Mouse (Mus musculus) cerebellum, adult 2 months (tissue): Measurements from ENCODE around the gene Fam53b. TPM values are rescaled to one million over a fixed set of nuclear protein-coding genes. Genes with fewer than 3 reads are reported as not detected.

Experiments used
- DNase-seq, 2 experiments: peaks; one replicate each; pipeline ENCODE4 v3.0.0; 2021
- H3K27ac ChIP-seq: fragments of 200-500 bp; 2 replicates; pipeline ENCODE4 v1.5.1; 2012; ENCODE audit warnings: low read length, control low read depth, inconsistent platforms; ENCODE audit not compliant: insufficient read depth
- H3K27me3 ChIP-seq: fragments of 200-500 bp; 2 replicates; pipeline ENCODE4 v1.6.1; 2012; ENCODE audit warnings: inconsistent platforms, mild to moderate bottlenecking, low read length, moderate library complexity; ENCODE audit not compliant: control insufficient read depth, insufficient read depth
- H3K4me1 ChIP-seq: fragments of 200-500 bp; 2 replicates; pipeline ENCODE4 v1.6.1; 2011; ENCODE audit warnings: low read length; ENCODE audit not compliant: control insufficient read depth, insufficient read depth
- H3K4me3 ChIP-seq: fragments of 200-500 bp; replicated peaks from 2 replicates; pipeline ENCODE3; 2011; ENCODE audit warnings: mild to moderate bottlenecking, low read depth, low read length, control low read depth; ENCODE audit not compliant: insufficient read depth
- CTCF ChIP-seq: fragments of 200-500 bp; IDR thresholded peaks from 2 replicates; pipeline ENCODE4 v1.5.1; 2011; ENCODE audit warnings: low read depth, mild to moderate bottlenecking, control low read depth, low read length, moderate library complexity, borderline replicate concordance; ENCODE audit not compliant: insufficient read depth
- POLR2A ChIP-seq: fragments of 200-500 bp; IDR thresholded peaks from 2 replicates; pipeline ENCODE4 v1.6.1; 2011; ENCODE audit warnings: low read length, control low read depth, borderline replicate concordance; ENCODE audit not compliant: insufficient read depth
- WGBS: fragments of 180-500 bp; shearing (Covaris S2); methylation state at CpG from one replicate; pipeline ENCODE4 v1.1.7; 2018; 5-methylcytosine and 5-hydroxymethylcytosine counted together
- polyA plus RNA-seq: library from polyadenylated mRNA; depleted of rRNA; stranded (reverse); fragments of >200 nt; gene quantifications from 2 replicates; pipeline ENCODE4 v1.2.3, GENCODE M21; 2012

Fam53b gene
- polyA plus RNA-seq, 1 experiment = 37.3 TPM

DNA sequence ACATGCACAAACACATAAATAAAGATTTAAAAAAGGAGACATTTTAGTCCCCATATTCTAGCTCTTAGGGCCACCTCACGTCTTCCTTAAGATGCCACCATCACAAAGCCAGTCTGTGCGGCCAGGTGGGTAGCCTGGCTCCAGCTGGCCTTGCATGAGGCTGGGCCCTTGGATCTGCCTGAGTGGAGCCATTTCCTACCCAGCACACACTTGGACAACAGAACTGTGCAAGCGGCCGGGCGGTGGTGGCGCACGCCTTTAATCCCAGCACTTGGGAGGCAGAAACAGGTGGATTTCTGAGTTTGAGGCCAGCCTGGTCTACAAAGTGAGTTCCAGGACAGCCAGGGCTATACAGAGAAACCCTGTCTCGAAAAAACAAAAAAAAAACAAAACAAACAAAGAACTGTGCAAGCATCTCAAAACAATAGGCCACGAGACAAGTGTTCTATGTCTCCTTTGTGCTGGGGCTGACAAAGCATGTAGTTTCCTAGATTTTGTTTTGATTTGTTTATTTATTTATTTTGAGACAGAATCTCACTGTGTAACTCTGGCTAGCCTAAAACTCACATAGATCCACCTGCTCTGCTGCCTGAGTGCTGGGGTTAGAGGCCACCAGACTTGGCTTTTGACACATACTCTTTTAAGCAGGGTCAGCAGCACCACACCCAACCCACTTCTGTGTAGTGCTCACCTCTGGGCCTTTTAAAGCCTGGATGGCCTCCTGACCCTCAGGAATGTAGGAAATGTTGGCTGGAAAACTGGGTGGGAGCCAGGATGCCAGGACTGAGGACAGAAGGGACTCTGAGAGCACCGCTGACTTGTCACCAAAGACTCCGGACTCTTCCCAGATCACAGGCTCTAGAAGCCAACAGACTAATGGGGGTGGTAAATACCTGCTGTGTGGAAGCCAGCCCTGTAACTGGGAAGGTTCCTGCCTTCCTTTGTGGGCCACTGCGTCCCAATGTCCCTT lies 91.0 kb downstream of the Fam53b start:
- H3K27me3 ChIP-seq = no peaks in the 10 kb centered on the region
- H3K27ac ChIP-seq = peak overlapping the region; percentile 87
- WGBS = 48% methylated on average over 12 of the region's 12 CpGs
- H3K4me1 ChIP-seq = peaks cover 65% of the 10 kb centered on the region
- peak; percentile 65 for DNase-seq
- no peak for TF ChIP-seq POLR2A
- no peak for TF ChIP-seq CTCF
- H3K4me3 ChIP-seq = no peak overlapping the region

DNA sequence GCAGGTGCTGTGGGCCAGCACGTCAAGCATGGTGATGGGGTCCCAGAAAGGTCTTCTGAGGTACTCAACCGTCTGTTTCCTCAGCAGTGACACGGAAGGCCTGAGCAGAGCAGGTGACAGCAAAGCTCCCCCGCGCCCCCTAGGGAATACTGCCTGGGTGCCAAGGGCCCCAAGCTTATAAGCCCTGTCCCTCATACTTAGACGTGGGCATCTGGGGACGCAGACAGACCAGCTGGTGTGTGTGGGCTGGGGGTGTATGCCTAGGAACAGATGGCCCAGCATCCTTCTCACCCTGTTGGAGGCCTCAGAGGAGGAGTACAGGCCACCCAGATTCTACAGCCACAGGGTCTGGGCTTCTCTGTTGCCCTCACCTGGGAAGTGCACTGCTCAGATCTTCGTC lies 93.1 kb downstream of the Fam53b start:
- 12% methylated on average over 8 of the region's 8 CpGs for WGBS
- DNase-seq = peak; percentile 81 to 83

DNA sequence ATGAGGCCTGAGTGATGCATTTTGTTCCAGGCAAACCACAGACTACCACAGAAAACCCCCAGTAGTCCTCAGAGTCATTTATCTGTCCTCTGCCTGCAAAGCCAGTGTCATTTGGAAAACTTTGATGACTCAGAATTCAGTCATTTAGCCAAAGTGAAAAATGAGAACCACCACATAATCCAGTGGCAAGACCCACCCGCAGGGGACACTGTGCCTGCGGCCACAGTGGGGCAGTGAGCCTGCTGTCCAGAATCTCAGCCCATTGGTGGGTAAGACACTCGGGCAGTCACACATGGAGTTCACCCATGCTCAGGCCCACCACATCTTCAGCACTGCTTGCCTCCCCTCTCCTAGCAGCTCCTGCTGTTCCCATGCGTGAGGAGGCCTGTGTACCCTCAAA lies 94.1 kb downstream of the Fam53b start:
- Histone ChIP-seq H3K27me3 (no peaks in the 10 kb centered on the region), H3K4me3 (no peak overlapping the region), H3K4me1 (peaks cover 63% of the 10 kb centered on the region), H3K27ac (peak overlapping the region; percentile 87)
- DNase-seq = no peak
- TF ChIP-seq POLR2A (no peak), CTCF (no peak)
- WGBS = 81% methylated on average over 4 of the region's 4 CpGs

More for the DNA sequence above, 93.1 kb downstream of the Fam53b start:
- no peak for TF ChIP-seq CTCF
- no peaks in the 10 kb centered on the region for H3K27me3 ChIP-seq
- peaks cover 61% of the 10 kb centered on the region for H3K4me1 ChIP-seq
- no peak overlapping the region for H3K4me3 ChIP-seq
- peak overlapping the region; percentile 87 for H3K27ac ChIP-seq

DNA sequence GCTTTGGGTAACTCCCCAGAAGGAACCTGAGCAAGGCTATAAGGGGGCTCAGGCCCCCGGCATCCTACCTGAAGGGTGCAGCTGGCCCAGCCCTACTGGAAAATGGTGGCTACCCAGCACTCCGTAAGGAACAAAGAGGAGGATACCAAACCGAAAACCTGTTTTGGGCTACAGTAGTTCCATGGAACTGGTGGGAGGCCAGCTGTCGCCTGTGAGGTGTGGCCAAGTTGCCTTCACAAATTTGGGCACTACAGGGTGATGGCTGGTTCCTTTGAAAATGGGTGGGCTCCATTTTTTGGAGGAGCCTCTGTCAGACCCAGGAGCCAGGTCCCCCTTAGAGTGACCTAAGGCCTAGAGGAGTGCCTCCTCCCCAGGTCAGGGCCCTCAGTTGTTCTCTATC lies 98.4 kb downstream of the Fam53b start:
- peak overlapping the region; percentile 80; the same call in 1 of the 2 replicates for H3K27ac ChIP-seq
- no peaks in the 10 kb centered on the region for H3K27me3 ChIP-seq
- TF ChIP-seq CTCF (no peak), POLR2A (no peak)
- WGBS = 30% methylated on average over 4 of the region's 4 CpGs
- H3K4me1 ChIP-seq = peaks cover 53% of the 10 kb centered on the region
- no peak for DNase-seq
- no peak overlapping the region for H3K4me3 ChIP-seq

DNA sequence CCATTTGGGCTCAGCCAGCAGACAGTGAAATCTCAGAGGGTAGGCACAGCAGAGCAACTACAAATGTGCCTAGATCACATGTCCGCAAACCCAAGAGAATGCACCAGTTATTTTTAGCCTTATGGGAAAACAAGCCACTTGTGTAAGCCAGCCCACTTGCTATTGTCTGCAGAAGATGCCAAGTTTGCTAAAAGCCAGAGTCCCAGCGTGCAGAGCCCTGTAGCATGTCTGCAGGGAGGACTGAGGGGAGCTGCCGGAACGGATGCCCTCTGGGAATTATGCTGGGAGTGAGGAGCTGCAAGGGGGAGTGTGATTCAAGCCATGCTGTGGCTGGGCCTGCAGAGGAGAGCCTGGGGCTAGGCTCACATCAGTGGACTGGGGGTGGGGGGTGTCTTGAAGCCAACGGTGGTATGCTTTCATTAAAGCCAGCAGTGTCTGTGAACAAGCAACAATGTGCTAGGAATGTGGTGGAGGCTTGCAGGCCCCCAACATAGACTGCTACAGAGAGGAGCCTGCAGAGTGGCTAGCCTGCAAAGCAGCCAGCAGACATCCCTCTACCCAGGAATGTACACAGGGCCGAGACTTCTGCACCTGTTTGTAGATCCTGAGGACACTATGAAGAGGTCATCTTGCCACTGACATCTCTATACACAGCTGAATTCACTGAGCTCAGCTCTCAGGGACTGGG lies 99.3 kb downstream of the Fam53b start:
- 1% methylated on average over 6 of the region's 6 CpGs for WGBS
- no peak for TF ChIP-seq CTCF
- TF ChIP-seq POLR2A = no peak
- H3K4me3 ChIP-seq = no peak overlapping the region
- peaks cover 45% of the 10 kb centered on the region for H3K4me1 ChIP-seq
- DNase-seq = peak; percentile 65 to 81
- H3K27me3 ChIP-seq = no peaks in the 10 kb centered on the region
- peak overlapping the region; percentile 80 for H3K27ac ChIP-seq

DNA sequence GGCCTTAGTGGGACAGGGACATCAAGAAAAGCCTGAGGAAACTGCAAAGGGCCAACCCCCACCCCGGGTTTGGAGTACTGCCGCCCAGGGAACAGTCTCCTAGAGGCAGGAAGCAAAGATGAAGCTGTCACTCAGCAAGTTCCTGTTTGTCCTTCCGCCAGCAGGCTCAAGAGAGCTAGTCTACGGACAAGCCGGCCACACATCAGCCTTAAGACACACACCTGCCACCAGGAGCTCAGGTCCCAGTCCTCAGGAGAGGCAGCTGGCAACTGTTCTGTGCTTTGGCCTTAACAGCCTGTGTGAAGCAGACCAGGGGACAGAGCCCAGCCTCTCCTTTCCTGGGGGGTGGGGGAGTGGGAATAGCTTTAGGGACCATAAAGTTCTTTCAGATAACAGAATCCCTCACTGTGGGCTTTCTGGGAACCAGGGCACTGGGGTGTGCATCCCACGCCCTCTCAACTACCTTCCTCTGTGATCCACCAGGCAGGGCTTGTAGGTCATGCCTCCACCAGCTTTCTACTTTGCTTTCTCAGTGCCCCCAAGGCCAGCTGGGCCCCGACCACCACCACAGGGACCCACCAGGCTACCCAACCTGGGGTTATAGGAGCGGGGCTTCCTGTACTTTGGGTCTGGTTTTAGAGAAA lies 100.1 kb downstream of the Fam53b start:
- no peak for TF ChIP-seq CTCF
- TF ChIP-seq POLR2A = no peak
- no peaks in the 10 kb centered on the region for H3K27me3 ChIP-seq
- 47% methylated on average over 8 of the region's 8 CpGs for WGBS
- no peak overlapping the region for H3K4me3 ChIP-seq
- peak overlapping the region; percentile 80 for H3K27ac ChIP-seq
- no peak for DNase-seq
- peaks cover 45% of the 10 kb centered on the region for H3K4me1 ChIP-seq

DNA sequence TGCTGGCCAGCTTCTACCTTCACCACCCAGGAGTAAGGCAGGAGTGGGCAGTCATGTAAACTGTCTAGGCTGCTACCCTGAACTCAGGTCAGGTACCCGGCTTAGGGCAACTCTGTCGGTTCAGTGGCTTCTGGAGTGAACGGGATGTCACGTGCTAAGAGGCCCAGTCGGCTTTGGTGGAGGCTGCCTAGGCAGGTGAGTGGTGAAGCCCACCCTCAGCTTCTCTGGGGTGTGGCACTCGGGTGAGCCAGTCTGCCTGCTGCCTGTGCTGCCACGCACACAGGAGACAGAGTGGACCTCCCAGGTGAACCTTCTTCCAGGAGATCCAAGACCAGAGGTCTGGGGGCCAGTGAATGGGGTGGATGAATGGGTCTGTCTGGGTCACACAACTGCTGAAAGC lies 100.7 kb downstream of the Fam53b start:
- 81% methylated on average over 7 of the region's 7 CpGs for WGBS
- no peak for DNase-seq
- peaks cover 41% of the 10 kb centered on the region for H3K4me1 ChIP-seq
- H3K4me3 ChIP-seq = no peak overlapping the region
- no peaks in the 10 kb centered on the region for H3K27me3 ChIP-seq
- H3K27ac ChIP-seq = peak overlapping the region; percentile 80; the same call in 1 of the 2 replicates
- TF ChIP-seq CTCF = no peak
- TF ChIP-seq POLR2A = no peak
